Mouse (Mus musculus) inflammation-experienced regulatory T-cells, adult 6 months (primary cell): ENCODE results near the gene Stk32b. TPM values are rescaled to one million over a fixed set of nuclear protein-coding genes. Genes with fewer than 3 reads are reported as not detected.

Source experiments
- ATAC-seq: one replicate; pipeline ENCODE4 v1.8.0; 2017
- polyA plus RNA-seq, 3 experiments: library from polyadenylated mRNA; unstranded; fragments of 100-300 nt; shearing (Covaris generic); gene quantifications; one replicate each; pipeline ENCODE4 v1.2.1; 2017

The Stk32b gene
- polyA plus RNA-seq, 3 experiments from 2014 or later: not detected

GRCm38 (mm10) chr5:37659177-37659576, 57.8 kb downstream of the Stk32b start:
- ATAC-seq: no peak

- ATAC-seq: no peak
These were observed 59.2 kb downstream of the Stk32b start for GRCm38 (mm10) chr5:37657741-37658140.

- no peak for ATAC-seq
These were observed 61.8 kb downstream of the Stk32b start for GRCm38 (mm10) chr5:37655208-37655607.

DNA sequence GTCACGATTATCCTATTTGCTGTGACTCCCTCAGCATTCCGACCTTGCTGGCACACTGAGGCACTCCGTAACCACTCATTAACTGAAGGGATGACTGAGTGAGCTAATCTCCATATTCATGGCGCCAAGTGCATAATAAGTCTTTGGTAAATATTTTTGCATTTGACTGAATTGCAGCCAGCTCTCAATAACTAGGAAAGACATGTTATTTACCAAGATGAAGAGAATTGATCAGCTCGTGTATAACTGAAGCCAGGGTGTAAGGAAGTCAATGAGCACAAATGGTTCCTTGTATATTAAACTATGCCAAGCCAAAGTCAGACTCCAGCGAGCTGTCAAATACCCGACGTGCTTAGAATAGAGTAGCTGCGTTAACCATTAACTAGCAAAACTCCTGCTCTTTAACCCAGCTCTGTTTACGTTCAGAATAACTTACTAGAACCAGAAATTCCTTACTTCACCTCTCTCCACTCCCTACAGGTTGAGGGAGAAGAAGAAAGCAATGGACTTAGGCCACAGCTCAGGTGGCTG, 66.2 kb downstream of the Stk32b start:
- ATAC-seq: no peak

GRCm38 (mm10) chr5:37650089-37650601, 66.8 kb downstream of the Stk32b start:
- ATAC-seq: no peak

- no peak for ATAC-seq
These were observed 72.9 kb downstream of the Stk32b start for GRCm38 (mm10) chr5:37644082-37644481.

GRCm38 (mm10) chr5:37642486-37642885, 74.5 kb downstream of the Stk32b start:
- no peak for ATAC-seq

DNA sequence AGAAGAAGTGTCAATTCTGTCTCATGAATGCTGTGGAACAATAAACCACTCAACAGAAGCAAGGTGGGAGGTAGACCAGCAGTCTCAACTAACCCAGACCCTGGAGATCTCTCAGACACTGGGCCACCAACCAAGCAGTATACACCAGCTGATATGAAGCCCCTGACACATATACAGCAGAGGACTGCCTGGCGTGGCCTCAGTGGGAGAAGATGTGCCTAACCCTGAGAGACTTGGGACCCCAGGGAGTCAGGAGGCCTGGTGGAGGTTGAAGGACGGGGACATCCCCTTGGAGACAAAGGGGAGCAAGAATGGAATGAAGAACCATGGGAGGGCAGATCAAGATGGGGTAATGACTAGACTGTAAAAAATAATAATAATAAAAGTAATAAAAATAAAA, 82.2 kb downstream of the Stk32b start:
- no peak for ATAC-seq

DNA sequence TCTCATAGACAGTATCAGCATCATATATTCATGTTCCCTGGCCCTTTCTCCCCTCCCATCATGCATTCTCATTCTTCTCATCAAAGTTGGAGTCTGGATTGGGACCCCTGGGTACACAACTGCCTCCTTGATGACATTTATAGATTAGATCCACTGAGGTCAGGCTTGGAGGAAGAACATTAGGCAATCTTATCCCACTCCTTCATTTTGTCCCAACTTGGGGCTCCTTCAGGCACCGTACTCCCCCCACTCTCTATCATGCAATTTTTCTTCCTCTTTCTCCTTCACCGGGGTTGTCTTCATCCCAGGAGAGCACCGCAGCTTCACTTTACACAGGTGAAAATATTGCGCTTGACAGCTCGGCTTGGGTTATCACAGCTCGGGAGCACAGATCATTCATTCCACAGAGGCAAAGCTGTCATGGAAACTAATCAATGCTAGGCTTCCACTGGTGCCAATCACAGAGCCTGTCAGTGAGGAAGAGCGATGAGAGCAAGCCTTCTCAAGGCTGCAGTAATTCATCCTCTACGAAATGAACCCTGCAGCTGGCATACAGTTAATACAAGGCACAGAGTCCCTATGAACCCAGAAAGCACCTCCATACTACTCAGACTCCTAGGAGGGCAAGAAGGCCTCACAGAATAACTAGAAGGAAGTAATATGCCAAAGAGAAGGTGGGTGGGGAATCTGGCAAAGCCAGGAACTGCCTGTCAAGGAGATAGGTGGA, 89.4 kb downstream of the Stk32b start:
- ATAC-seq: no peak

GRCm38 (mm10) chr5:37611874-37612273, 105.1 kb downstream of the Stk32b start:
- ATAC-seq: no peak

- no peak for ATAC-seq
These were observed 117.4 kb downstream of the Stk32b start for GRCm38 (mm10) chr5:37599566-37599965.

- no peak for ATAC-seq
These were observed 118.7 kb downstream of the Stk32b start for GRCm38 (mm10) chr5:37598271-37598670.

GRCm38 (mm10) chr5:37592411-37592810, 124.6 kb downstream of the Stk32b start:
- no peak for ATAC-seq

- ATAC-seq: no peak
These were observed 129.1 kb downstream of the Stk32b start for GRCm38 (mm10) chr5:37587861-37588260.

DNA sequence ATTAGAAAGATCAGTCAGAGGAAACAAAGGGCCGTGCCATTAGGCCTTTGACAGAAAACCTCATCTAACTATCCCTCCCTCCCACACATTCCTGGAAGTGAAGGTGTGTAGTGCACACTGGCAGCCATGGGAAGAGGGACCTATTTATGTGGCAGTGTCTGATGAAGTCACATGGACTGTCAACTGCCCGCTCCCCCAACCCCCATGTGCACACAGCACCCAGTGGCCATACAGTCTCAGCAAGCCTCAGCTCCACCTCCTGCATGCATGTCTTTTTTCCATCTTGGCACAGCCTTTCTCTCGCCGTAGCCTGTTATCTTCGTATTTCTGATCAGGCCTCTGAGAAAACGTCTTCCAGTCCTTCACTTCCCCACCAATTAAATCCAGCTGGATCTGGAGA, 130.9 kb downstream of the Stk32b start:
- no peak for ATAC-seq

DNA sequence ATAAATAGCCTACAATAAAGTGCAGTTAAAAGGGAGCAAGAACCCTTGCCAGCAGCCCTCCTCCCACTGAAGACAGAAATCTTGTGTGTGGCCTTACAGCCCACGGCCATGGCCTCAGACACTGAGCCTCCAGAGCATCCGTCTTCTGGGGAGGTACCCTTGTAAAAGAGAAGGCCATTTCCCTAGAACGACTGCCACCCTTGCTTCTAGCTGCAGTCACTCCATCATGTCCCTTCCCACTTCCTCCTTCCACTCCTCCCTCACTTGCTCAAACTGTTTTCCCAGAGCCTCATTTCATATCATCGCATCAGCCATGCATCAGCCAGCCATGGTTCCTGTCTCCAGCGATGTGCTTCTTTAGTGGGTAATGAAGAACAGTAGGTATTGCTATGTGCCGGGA, 141.5 kb downstream of the Stk32b start:
- ATAC-seq: no peak

GRCm38 (mm10) chr5:37557274-37557815, 159.6 kb downstream of the Stk32b start:
- ATAC-seq: no peak

DNA sequence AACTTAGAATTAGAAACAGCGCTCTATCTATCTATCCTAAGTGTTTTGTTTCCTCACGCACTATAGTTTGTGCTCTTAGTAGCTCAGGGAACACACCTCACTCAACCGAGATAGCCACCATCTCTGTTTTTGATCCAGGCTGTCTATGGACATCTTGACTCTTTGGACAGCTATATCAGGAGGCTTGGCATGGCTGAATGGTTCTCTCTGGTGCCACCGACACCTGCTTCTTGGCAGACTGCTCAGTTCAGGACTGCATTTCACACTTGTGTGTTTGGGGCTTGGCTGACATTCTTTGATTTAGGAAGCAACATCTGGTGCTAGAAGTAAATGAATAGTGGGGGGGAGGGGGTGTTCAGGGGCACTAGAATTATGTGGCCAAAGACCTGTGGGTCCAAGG, 162.7 kb downstream of the Stk32b start:
- ATAC-seq: no peak

DNA sequence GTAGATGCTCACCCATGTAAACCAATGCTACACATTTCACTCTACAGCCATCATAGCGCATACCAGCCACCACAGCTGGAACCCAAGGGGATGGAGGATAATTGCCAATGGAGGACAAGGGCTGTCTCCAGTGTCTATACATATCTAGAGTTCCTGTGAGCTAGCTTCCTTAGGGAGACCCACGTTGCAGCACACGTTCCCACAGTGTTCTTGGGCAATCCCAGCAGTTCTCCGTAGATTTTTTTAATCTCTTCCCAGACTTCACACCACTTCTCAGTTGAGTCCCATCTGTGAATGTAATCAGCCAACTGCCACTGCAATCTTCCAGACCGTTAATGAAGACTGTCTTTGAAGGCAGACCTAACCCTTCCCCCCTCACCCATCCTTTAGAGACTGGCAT, 165.3 kb downstream of the Stk32b start:
- ATAC-seq: no peak

GRCm38 (mm10) chr5:37535726-37536293, 181.2 kb downstream of the Stk32b start:
- ATAC-seq: no peak

GRCm38 (mm10) chr5:37535227-37535626, 181.7 kb downstream of the Stk32b start:
- ATAC-seq: no peak

- no peak for ATAC-seq
These were observed 191.6 kb downstream of the Stk32b start for GRCm38 (mm10) chr5:37525363-37525762.

- ATAC-seq: no peak
These were observed 196.5 kb downstream of the Stk32b start for GRCm38 (mm10) chr5:37520441-37520840.

- ATAC-seq: no peak
These were observed 204.5 kb downstream of the Stk32b start for GRCm38 (mm10) chr5:37512479-37512878.
